Mouse (Mus musculus) urinary bladder, adult 18-20 months (tissue): ENCODE measurements around the gene Tlx3.
A peak's percentile ranks its signal among the peaks of the same experiment; 100 is the strongest.

Experiments
- DNase-seq, 2 experiments: peaks; one replicate each; pipeline ENCODE4 v3.0.0; 2022; ENCODE audit warnings: low spot score in 2 of 2, mixed read lengths in 2 of 2

The Tlx3 gene

GRCm38 (mm10) chr11:33203383-33204328 lies at the start of gene Tlx3:
TSS of gene Tlx3 (minus strand) at chr11:33203589.
- DNase-seq, result peak in 1 of 2 experiments; percentile 34

DNA sequence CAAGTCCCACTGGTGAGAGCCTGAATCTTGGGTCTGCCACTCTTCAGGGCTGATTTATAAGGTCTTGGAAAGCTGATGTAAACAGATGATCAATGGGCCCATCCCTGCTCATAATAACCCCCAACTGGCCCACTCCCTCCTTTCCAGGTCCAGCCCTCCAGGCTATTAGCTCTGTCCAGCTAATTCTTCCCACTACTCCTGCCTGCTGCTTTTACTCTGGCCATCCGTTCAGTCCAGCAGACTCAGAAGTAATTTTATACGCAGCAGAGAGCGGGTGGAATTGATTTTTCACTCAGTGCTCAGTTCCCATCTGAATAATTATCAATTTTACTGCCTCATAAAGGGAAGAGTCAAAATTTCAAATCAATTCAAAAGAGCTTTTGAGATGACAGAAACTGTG lies 36.9 kb upstream of the Tlx3 start:
- no peak for DNase-seq

DNA sequence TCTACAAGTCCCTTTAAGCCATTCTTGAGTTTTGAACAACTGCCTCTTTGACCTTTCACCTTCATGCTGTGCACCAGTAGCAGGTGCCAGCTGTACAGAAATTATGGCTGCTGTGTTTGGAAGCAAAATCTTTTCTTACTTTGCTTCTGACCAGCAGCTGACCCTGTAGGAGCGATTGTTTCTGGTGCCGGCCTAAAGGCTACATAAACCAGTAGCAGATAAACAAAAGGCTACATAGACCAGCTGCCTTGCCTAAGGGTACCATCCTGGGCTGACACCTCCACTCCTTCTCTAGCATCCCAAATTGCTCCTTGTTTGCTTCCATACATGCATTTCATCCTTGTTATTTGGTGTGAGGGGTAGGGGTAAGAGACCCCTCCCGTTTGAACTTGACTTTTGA lies 30.7 kb upstream of the Tlx3 start:
- no peak for DNase-seq

- DNase-seq, result no peak
Observed at GRCm38 (mm10) chr11:33232056-33232455, 28.7 kb upstream of the Tlx3 start.

DNA sequence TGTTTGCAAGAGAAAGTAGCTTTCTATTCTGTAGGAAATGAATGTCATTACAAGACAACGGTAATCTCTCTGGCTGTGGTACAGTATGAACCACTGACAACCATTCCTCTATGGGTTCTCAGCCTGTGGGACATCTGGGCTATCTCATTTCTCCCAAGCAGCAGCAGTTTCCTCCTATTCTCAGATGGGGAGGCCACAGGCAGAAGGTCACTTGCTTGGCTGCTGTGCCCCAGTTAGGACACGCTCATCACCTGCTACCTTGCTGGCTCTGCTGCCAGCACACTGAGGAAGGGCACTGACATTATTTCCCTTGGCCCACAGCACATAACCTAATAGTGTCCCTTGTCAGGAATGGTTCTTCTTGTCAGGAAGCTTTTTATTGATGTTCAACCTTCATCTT lies 24.8 kb upstream of the Tlx3 start:
- DNase-seq, result no peak

GRCm38 (mm10) chr11:33226516-33226915 lies 23.1 kb upstream of the Tlx3 start:
- DNase-seq, result no peak

DNA sequence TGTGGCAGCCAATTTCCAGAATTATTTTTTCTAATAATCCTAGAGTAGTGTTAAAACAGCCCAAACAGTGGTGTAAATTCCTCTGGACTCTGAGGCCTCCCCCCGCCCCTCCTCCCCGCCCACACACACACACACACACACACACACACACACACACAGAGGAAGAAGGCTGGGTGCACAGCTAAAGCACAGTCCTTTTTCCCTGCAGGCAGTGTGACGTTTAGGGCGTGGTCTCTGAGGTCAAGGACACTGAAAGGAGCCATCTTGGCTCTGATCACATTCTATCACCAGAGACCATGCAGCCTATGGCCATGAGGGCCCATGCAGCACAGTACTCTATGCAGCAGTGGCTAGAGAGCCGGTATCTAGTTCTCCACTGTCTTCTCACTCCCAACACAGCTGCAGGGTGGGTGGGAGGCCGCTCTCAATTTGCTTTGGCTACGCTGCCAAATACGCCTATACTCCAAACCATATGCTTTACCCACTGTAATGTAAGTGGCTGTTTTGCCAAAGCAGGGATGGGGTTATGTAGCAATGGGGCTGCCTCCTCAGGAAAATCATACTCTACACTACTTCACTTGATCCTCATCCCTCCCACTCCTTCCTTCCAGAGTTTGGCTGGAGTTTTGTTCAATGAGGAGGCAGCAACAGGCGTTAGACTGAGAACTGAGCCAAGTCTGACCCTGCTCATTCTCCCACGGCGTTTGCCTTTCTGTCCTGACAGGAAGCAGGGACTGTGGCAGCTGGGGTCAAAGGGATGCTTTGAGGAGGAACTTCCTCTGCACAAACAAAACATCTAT lies 18.4 kb upstream of the Tlx3 start:
- no peak for DNase-seq

DNA sequence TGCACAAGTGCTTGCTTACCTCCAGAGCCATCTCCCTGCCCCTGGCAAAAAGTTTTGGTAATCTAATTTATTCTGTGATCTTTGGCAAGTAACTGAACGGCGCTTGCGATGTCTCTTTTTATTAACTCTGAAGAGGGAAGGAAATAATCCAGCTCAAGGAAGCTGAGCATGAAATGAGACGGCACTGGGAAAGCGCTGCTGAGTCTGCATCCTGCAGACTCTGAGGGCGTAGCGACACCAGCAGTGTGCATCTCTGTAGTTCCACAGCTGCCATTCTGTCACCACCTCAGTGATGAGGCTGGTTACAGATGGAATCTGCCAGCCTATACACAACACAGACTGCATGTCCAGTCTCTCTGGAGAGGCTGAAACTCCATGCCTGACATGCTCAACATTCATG lies 17.4 kb upstream of the Tlx3 start:
- no peak for DNase-seq

DNA sequence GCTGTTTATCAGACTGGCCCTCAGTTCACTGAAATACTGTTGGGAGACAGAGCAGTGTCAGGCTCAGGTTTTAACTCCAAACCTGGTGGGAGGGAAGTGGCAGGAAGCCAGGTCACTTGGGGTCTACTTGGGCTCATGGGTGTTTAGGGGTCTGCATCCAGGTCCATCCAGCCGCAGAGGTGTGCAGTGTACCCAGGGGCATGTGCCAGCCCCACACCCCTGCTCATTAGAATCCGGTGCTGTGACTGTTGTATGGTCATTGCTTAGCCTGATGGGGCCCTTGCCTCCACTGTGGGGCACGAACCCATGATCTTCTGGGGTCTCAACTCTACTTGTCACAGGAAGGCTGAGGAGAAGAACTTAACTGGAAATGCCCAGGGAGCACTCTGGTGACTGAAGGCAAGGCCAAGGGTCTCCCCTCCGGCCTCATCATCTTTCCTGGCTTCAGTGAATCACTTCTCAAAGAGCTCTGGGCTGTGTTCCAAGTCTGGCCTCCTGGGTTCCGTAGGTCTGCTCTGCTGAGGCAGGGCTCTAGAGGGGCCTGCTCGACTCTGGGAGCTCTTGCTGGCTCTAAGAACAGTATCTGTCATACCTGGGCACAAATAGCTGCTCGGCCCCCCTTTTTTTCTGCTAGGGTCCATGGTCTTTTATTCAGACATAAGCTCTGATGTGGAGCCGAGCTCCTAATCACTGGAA lies 14.1 kb upstream of the Tlx3 start:
- DNase-seq, result no peak

DNA sequence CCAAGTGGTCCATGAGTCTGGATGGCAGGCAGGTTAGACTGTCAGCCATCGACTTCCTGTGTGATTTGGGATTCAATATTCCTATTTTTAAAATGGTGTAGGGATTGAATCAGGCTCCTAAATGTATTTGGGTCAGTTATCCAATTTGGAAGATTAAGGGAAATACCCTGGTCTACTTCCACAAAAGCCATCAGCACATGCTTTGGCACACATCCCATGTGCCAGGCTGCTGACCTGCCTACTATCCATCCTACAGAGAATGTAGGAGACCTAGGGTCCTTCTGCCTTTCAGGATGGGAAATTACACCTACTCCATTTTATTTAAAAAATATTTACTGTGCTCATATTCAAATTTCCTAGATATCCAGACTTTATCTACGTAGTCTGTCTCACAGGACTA lies 4.0 kb upstream of the Tlx3 start:
- DNase-seq, result no peak

DNA sequence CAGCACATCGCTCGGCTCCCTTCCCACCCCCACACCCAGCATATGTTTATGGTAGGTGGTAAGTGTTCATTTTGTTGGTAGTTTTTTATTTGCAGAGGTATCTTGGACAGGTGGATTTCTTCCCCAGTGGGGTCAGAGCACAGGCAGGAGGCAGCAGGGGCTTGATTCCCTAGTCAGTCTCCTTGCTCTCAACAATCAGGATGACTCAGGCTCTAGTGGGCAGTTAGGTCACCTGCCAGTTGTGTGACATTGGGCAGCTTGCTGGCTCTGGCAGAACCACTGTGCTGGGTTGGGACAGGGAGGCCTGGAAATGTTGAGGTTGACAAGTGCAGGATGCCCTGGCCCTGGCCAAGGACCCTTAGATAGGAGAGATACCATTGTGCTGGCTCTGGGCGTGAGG lies 1.6 kb upstream of the Tlx3 start:
- no peak for DNase-seq

DNA sequence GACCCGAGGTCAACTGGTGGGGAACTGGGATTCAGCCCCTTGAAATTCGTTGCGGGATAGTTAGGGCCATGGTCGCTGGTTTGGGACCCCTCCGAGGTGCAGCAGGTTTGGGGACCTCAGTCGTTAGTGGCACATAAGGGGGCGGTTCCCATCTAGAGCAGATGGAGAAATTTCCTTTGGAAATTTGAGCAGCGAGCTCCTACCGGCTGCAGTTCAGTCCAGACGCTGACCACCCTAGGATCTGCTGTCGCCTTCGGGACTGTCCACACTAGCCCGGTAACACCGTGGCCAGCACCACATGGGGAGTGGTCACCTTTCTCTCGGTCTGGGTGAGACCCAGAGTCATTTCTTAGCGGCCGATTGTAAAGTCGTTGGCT lies 928 bp upstream of the Tlx3 start:
- DNase-seq, result no peak

- peak in 1 of 2 experiments; percentile 19 for DNase-seq
Observed at GRCm38 (mm10) chr11:33202972-33203371, 417 bp downstream of the Tlx3 start.

DNA sequence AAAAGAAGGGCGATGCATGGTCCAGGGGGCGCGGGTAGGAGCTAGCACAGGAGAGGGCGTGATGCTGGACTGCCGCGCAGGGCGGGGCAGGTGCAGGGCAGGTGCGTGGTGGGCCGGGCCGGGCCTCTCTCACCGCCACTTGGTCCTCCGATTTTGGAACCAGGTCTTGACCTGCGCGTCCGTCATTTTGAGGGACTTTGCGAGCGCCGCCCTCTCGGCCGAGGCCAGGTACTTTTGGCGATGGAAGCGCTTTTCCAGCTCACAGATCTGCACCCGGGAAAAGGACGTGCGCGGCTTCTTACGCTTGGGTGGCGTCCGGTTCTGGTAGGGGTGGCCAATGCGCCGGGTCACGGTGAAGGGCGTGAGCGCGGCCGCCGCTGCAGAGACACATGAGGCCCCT lies 1.1 kb downstream of the Tlx3 start:
- no peak for DNase-seq

GRCm38 (mm10) chr11:33201626-33202010 lies 1.8 kb downstream of the Tlx3 start:
- DNase-seq, result no peak

- DNase-seq, result peak in 1 of 2 experiments; percentile 35
Observed at GRCm38 (mm10) chr11:33200764-33201625, 2.4 kb downstream of the Tlx3 start.

DNA sequence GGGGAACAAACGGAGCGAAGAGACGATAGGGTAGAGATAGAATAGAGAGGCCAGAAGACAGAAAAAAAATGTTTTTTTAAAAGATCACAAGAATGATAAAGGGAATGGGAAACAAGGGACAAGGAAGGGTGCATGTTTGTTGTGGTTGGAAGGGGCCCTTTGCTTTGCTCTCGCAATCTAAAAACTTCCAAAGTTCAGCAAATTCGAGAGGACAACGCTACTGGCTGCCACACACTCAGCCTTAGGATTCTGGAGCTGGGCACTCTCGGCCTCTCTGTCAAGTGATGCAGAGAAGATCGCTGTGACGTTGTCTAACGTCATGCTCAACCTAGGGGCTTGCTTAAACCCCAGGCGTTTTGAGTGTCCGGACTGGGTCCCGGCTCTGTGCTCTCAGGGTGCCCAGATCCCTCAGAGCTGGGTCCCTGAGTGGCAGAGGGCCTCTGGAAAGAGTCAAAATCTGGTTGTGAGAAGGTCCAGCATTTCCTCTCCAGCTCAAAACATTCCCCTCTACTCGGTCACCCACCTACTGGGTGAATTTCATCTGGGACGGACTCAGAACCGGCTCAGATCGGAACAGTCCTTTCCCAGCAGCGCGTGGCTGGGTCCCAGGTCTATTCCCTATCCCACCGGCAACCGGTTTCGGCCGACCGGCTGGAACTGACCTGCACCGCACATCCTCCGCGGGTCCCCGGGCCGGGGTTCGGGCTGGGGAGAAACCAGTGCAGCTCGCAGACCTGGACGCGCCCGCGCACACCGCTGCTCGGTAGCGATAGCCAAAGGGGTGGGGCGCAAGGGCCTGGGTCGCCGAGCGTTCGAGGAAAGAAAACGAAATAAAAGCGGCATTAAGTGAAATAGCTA lies 3.3 kb downstream of the Tlx3 start:
- peak in 1 of 2 experiments; percentile 31 for DNase-seq

DNA sequence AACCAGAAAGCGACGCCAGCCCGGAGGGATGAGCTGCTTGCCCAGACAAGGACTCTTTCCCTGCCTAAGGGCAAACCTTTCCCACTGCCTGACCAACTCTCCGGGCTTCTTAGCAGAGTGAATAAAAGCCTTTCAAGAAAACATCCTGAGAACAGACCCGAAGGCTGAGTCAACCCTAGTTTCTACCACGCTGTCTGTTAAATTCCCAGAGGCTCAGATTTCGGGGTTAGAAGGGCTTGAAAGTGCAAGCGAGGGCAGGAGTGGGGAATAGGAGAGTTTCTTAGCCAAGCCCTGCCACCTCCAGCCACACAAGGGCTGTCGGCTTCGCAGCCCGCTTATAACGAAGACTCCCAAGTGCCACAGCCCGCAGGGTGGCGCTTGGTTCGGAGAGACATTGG lies 4.3 kb downstream of the Tlx3 start:
- no peak for DNase-seq

GRCm38 (mm10) chr11:33198351-33199116 lies 4.9 kb downstream of the Tlx3 start:
- no peak for DNase-seq

- DNase-seq, result no peak
Observed at GRCm38 (mm10) chr11:33197673-33198072, 5.7 kb downstream of the Tlx3 start.
